Mouse (Mus musculus) liver, embryonic 16.5 days (tissue): ENCODE measurements at regions not wholly inside any gene's neighbourhood (a gene's known extent, or its start where the extent isn't known, plus 50 kb on each side); places are given as distances from the start of the nearest gene placed in this dataset.

Experiments used
- ATAC-seq: fragments of 200-750 bp; cut with Nextera tagmentation; 2 replicates; pipeline ENCODE4 v1.8.0; 2017; ENCODE audit warnings: low read depth, mild to moderate bottlenecking, moderate number of reproducible peaks, moderate library complexity
- H3K27ac ChIP-seq: fragments of 300-500 bp; sonication (generic); 2 replicates; pipeline ENCODE4 v1.5.1; 2014; ENCODE audit warnings: mild to moderate bottlenecking, low read length
- H3K27me3 ChIP-seq: fragments of 300-500 bp; sonication (generic); 2 replicates; pipeline ENCODE4 v1.6.1; 2014; ENCODE audit warnings: low read depth, low read length, mixed read lengths; ENCODE audit not compliant: control insufficient read depth, insufficient read depth
- H3K36me3 ChIP-seq: fragments of 300-500 bp; sonication (generic); 2 replicates; pipeline ENCODE4 v1.6.1; 2014; ENCODE audit warnings: mild to moderate bottlenecking; ENCODE audit not compliant: control insufficient read depth, insufficient read depth
- H3K4me1 ChIP-seq: fragments of 300-500 bp; sonication (generic); 2 replicates; pipeline ENCODE4 v1.6.1; 2014; ENCODE audit warnings: low read depth, low read length, mixed read lengths; ENCODE audit not compliant: control insufficient read depth
- H3K4me2 ChIP-seq: fragments of 300-500 bp; sonication (generic); 2 replicates; pipeline ENCODE4 v1.6.1; 2014; ENCODE audit warnings: low read depth, low read length, mixed read lengths
- H3K4me3 ChIP-seq: fragments of 300-500 bp; sonication (generic); 2 replicates; pipeline ENCODE4 v1.5.1; 2014; ENCODE audit warnings: low read depth, mild to moderate bottlenecking, low read length
- H3K9ac ChIP-seq: fragments of 300-500 bp; sonication (generic); 2 replicates; pipeline ENCODE4 v1.6.1; 2014; ENCODE audit warnings: low read depth, low read length
- H3K9me3 ChIP-seq: fragments of 300-500 bp; sonication (generic); replicated peaks from 2 replicates; pipeline ENCODE4 v1.6.1; 2016; ENCODE audit warnings: low read length; ENCODE audit not compliant: control insufficient read depth
- WGBS: fragments of 180-500 bp; shearing (Covaris S2); extraction: QIAGEN DNeasy Blood & Tissue Kit; methylation state at CpG from one replicate; pipeline ENCODE4 v1.1.7; 2014; ENCODE audit not compliant: insufficient replicate concordance; 5-methylcytosine and 5-hydroxymethylcytosine counted together

- H3K27ac ChIP-seq = no peak overlapping the region
- no peaks in the 10 kb centered on the region for H3K27me3 ChIP-seq
- H3K9me3 ChIP-seq = no peaks in the 10 kb centered on the region
- H3K4me1 ChIP-seq = no peaks in the 10 kb centered on the region
- ATAC-seq = no peak
- H3K4me3 ChIP-seq = no peak overlapping the region
- 66% methylated on average over 3 of the region's 3 CpGs for WGBS
- no peak overlapping the region for H3K4me2 ChIP-seq
- no peaks in the 10 kb centered on the region for H3K36me3 ChIP-seq
- H3K9ac ChIP-seq = no peak overlapping the region
Observed at GRCm38 (mm10) chr10:23707141-23707540, 79.9 kb downstream of the Rps12 start.

- Histone ChIP-seq H3K36me3 (no peaks in the 10 kb centered on the region), H3K27me3 (no peaks in the 10 kb centered on the region), H3K4me2 (no peak overlapping the region), H3K9me3 (no peaks in the 10 kb centered on the region), H3K9ac (no peak overlapping the region), H3K27ac (no peak overlapping the region), H3K4me1 (no peaks in the 10 kb centered on the region), H3K4me3 (no peak overlapping the region)
- 42% methylated on average over 1 of the region's 1 CpGs for WGBS
- ATAC-seq = no peak
Observed at GRCm38 (mm10) chr10:23704048-23704447, 83.0 kb downstream of the Rps12 start.

- no peaks in the 10 kb centered on the region for H3K4me1 ChIP-seq
- no peak overlapping the region for H3K4me2 ChIP-seq
- no peaks in the 10 kb centered on the region for H3K9me3 ChIP-seq
- peak; percentile 62; the same call in 1 of the 2 replicates for ATAC-seq
- WGBS = 63% methylated on average over 2 of the region's 2 CpGs
- no peaks in the 10 kb centered on the region for H3K27me3 ChIP-seq
- H3K9ac ChIP-seq = no peak overlapping the region
- H3K27ac ChIP-seq = no peak overlapping the region
- no peaks in the 10 kb centered on the region for H3K36me3 ChIP-seq
- H3K4me3 ChIP-seq = no peak overlapping the region
Observed at GRCm38 (mm10) chr10:23691291-23691690, 95.8 kb downstream of the Rps12 start.

- H3K9ac ChIP-seq = no peak overlapping the region
- no peak overlapping the region for H3K4me2 ChIP-seq
- no peak for ATAC-seq
- H3K4me1 ChIP-seq = no peaks in the 10 kb centered on the region
- H3K9me3 ChIP-seq = no peaks in the 10 kb centered on the region
- H3K4me3 ChIP-seq = no peak overlapping the region
- H3K36me3 ChIP-seq = no peaks in the 10 kb centered on the region
- no peak overlapping the region for H3K27ac ChIP-seq
- H3K27me3 ChIP-seq = no peaks in the 10 kb centered on the region
- 57% methylated on average over 10 of the region's 10 CpGs for WGBS
Observed at GRCm38 (mm10) chr10:23686969-23687368, 100.1 kb downstream of the Rps12 start.

- Histone ChIP-seq H3K4me1 (no peaks in the 10 kb centered on the region), H3K27me3 (no peaks in the 10 kb centered on the region), H3K36me3 (no peaks in the 10 kb centered on the region), H3K4me2 (no peak overlapping the region), H3K9ac (no peak overlapping the region), H3K9me3 (no peaks in the 10 kb centered on the region), H3K27ac (no peak overlapping the region), H3K4me3 (no peak overlapping the region)
- 51% methylated on average over 4 of the region's 4 CpGs for WGBS
- no peak for ATAC-seq
Observed at GRCm38 (mm10) chr10:23683078-23683477, 104.0 kb downstream of the Rps12 start.

GRCm38 (mm10) chr10:23675911-23676310, 111.2 kb downstream of the Rps12 start:
- Histone ChIP-seq H3K4me3 (no peak overlapping the region), H3K27me3 (no peaks in the 10 kb centered on the region), H3K9me3 (no peaks in the 10 kb centered on the region), H3K4me2 (no peak overlapping the region), H3K36me3 (no peaks in the 10 kb centered on the region), H3K9ac (no peak overlapping the region), H3K27ac (no peak overlapping the region), H3K4me1 (no peaks in the 10 kb centered on the region)
- 45% methylated on average over 6 of the region's 6 CpGs for WGBS
- ATAC-seq = no peak

- H3K4me1 ChIP-seq = no peaks in the 10 kb centered on the region
- no peak overlapping the region for H3K4me2 ChIP-seq
- ATAC-seq = no peak
- no peak overlapping the region for H3K4me3 ChIP-seq
- no peaks in the 10 kb centered on the region for H3K36me3 ChIP-seq
- H3K9me3 ChIP-seq = no peaks in the 10 kb centered on the region
- no peak overlapping the region for H3K27ac ChIP-seq
- 65% methylated on average over 16 of the region's 16 CpGs for WGBS
- H3K27me3 ChIP-seq = no peaks in the 10 kb centered on the region
- no peak overlapping the region for H3K9ac ChIP-seq
Observed at GRCm38 (mm10) chr10:23674633-23675515, 112.2 kb downstream of the Rps12 start.

- Histone ChIP-seq H3K27ac (no peak overlapping the region), H3K9me3 (no peaks in the 10 kb centered on the region), H3K36me3 (no peaks in the 10 kb centered on the region), H3K27me3 (no peaks in the 10 kb centered on the region), H3K4me2 (no peak overlapping the region), H3K4me1 (no peaks in the 10 kb centered on the region), H3K9ac (no peak overlapping the region), H3K4me3 (no peak overlapping the region)
- no peak for ATAC-seq
- WGBS = 66% methylated on average over 4 of the region's 4 CpGs
Observed at GRCm38 (mm10) chr10:23672296-23672695, 114.8 kb downstream of the Rps12 start.

GRCm38 (mm10) chr10:23671494-23671893, 115.6 kb downstream of the Rps12 start:
- Histone ChIP-seq H3K4me1 (no peaks in the 10 kb centered on the region), H3K27ac (no peak overlapping the region), H3K9ac (no peak overlapping the region), H3K4me3 (no peak overlapping the region), H3K9me3 (no peaks in the 10 kb centered on the region), H3K36me3 (no peaks in the 10 kb centered on the region), H3K4me2 (no peak overlapping the region), H3K27me3 (no peaks in the 10 kb centered on the region)
- ATAC-seq = no peak
- 26% methylated on average over 8 of the region's 8 CpGs for WGBS
